Mouse (Mus musculus): Measurements from ENCODE around the gene Aebp2. TPM values are rescaled to one million over a fixed set of nuclear protein-coding genes. Genes with fewer than 3 reads are reported as not detected.
"Not testable (repeated sequence)": the region's sequence is repeated elsewhere in the genome, so short reads cannot be mapped to it uniquely, and the experiment has no call there.

Gene Aebp2
- 10 to 100 TPM; 45.9 to 47.1 TPM for total RNA-seq (2021)
- long read RNA-seq, transcript Aebp2-202 (8 exons, 3,727 nt), result major isoform, 12 of 16 reads
- long read RNA-seq, partial matches to known transcripts, result 0 of 16 reads
- long read RNA-seq, other reads (novel, unspliced or antisense), result 4 of 16 reads

- no peak for DNase-seq (ENCODE audit: low spot score in 2 of 2)
Observed at GRCm38 (mm10) chr6:140622391-140623225, at the start of gene Aebp2. TSS of gene Aebp2 (plus strand) at chr6:140622663.

DNA sequence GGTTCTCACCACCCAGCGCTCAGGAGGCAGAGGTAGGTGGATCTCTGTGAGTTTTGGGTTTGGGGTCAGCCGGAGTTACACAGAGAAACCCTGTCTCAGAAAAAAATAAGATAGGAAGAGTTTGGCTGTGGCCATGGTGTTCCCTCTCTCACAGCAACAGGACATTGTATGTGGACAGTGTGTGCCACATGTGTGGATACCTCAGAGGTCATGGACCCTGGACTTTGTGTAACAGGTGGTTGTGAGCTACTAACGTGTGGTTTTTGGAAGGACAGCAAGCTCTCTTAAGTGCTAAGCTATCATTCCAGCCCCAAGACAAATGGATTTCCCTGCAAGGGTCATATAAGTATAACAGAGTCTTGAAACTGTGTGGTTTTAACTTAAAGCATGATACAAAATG, 47.5 kb upstream of the Aebp2 start:
- no peak for DNase-seq (ENCODE audit: low spot score in 2 of 2)

DNA sequence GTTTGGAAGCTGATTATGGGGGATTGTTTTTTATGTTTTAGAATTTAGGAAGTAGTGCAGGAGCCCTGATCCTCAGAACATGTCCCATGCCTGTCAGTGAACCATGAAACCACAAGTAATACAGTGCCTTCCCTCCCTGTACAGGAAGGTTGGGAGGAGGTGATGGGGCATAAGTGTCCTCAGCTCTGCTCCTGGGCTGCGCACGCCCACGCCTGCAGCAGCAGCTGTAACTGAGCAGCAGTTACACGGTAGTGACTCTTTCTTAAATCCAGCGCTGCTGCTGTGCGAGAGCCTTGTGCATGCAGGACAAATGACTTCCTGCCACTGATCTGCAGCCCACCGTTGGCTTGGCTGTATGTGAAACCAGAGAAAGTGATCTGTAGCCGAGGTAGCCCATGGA, 46.3 kb upstream of the Aebp2 start:
- DNase-seq (ENCODE audit: low spot score in 2 of 2), result no peak

GRCm38 (mm10) chr6:140576961-140577821, 45.3 kb upstream of the Aebp2 start:
- DNase-seq (ENCODE audit: low spot score in 2 of 2), result no peak

GRCm38 (mm10) chr6:140577822-140578170, 44.7 kb upstream of the Aebp2 start:
- DNase-seq (ENCODE audit: low spot score in 2 of 2), result no peak

DNA sequence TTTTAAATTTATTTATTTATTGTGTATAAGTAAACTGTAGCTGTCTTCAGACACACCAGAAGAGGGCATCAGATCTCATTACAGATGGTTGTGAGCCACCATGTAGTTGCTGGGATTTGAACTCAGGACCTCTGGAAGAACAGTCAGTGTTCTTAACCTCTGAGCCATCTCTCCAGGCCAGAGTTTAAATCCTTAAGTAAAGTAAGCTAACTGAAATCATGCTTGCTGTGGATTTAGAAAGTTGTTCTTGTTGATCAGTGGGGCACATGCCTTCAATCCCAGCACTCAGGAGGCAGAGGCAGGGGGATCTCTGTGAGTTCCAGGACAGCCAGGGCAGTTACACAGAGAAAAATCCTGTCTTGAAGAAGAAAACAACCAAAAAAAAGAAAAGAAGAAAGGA, 43.5 kb upstream of the Aebp2 start:
- DNase-seq (ENCODE audit: low spot score in 2 of 2), result not testable (repeated sequence)

GRCm38 (mm10) chr6:140580170-140580569, 42.3 kb upstream of the Aebp2 start:
- DNase-seq (ENCODE audit: low spot score in 2 of 2), result no peak

GRCm38 (mm10) chr6:140586714-140587259, 35.7 kb upstream of the Aebp2 start:
- no peak for DNase-seq (ENCODE audit: low spot score in 2 of 2)

DNA sequence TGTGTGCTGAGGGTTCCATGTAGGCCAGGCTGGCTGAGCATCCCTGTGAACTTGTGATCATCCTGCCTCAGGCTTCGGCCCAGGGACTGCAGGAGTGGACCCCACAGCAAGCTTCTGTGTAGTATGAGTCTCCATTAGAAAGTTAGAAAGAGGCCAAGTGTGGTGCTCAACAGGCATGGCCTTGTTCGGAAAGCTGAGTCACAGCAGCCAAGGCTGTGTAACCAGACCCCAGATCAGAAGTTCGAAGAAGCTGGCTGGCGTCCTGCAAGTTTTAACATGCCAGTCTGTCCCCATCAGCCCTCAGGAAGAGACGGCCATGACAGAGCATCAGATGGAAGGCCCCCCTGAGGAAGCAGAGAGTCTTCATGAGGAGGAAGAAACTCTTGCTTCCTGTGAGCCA, 31.1 kb upstream of the Aebp2 start:
- DNase-seq (ENCODE audit: low spot score in 2 of 2), result no peak

DNA sequence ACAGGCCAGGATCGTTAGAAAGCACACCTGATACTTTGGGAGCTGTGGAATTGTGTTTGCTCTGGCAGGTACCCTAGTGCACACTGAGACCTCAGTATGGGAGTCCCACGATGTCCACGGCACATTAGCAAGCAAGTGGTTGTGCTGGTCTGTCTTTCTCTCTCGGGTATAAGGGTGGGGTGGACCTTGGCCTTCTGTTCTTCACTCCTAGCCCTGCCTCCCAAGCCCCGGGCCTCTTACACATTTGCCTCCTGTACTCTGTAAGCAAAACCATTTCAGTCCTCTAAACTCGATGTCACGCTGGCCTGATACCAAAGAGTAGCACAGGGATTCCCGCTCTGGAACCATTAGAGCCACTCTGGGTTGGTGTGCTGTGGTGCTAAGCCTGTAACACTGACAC, 29.8 kb upstream of the Aebp2 start:
- DNase-seq (ENCODE audit: low spot score in 2 of 2), result no peak

DNA sequence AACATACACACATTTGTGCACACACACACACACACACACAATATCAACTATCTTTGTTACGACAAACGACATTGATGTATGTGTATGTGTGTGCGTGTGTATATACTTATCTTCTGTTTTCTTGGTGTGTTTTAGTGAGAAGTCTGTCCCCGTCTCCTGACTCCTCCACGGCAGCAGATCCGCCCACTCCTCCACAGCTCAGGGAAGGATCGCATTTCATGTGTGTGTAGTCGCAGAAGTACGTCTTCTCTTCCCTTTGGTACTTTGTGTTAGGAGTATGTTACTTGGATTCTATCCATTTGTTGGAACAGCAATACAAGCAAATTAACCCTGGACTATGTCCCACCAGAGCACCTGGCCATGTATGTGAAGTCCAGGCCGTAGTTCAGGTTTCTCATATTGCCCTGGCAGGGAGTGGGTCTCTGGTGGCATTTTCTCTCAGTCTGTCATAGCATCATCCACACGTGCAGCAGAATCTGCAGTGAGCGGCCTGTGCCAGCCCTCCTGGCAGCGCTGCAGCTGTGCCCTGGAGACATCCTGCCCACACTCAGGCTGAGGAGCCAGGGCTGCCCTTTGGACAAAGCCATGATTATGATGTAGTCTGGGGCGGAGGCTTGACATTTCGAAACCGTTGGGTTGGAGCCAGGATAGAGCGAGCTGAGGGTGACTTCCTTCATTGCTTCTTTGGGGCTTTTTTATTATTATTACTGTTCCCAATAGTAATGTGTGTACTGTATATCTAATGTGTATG, 28.9 kb upstream of the Aebp2 start:
- peak; percentile 56 to 65 for DNase-seq (ENCODE audit: low spot score in 2 of 2)

GRCm38 (mm10) chr6:140595551-140595950, 26.9 kb upstream of the Aebp2 start:
- DNase-seq (ENCODE audit: low spot score in 2 of 2), result not testable (repeated sequence)

GRCm38 (mm10) chr6:140597381-140598329, 24.8 kb upstream of the Aebp2 start:
- no peak for DNase-seq (ENCODE audit: low spot score in 2 of 2)

DNA sequence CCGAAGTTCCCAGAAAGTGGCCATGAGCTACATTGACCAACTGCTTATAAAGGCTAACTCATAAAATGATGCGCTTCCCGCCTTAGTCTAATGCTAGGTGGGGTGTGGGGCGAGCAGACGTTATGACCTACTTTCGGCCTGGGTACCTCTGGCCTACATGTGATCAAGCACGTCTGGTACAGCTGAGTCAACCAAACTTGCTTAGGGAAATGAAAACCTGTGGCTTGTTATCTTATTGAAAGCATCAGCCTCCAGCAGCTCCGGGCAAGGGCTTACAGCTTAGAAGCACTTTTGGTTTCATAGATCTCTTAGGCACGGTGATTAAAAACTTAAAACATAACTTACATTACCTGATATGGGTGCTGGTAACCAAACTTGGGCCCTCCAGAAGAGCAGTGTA, 23.9 kb upstream of the Aebp2 start:
- DNase-seq (ENCODE audit: low spot score in 2 of 2), result no peak

GRCm38 (mm10) chr6:140599337-140599736, 23.1 kb upstream of the Aebp2 start:
- no peak for DNase-seq (ENCODE audit: low spot score in 2 of 2)

GRCm38 (mm10) chr6:140600671-140601070, 21.8 kb upstream of the Aebp2 start:
- not testable (repeated sequence) for DNase-seq (ENCODE audit: low spot score in 2 of 2)

DNA sequence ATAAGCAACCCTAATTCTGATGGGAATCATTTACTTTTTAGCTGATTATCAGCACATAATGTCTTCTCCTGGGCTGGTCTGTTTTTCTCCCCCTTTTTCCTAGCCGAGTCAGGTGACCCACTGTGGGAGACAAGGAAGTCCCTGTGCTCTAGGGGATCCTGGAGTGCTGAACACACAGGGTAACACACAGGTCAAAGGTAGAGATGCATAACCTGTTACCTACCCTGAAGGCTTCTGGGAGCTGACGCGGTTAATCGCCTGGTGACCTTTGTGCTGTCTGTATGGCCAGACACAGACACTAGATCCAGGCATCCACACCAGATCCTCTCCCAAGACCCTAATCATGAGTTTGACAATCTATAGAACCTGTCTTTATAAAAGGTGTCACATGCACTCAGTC, 21.3 kb upstream of the Aebp2 start:
- no peak for DNase-seq (ENCODE audit: low spot score in 2 of 2)

- no peak for DNase-seq (ENCODE audit: low spot score in 2 of 2)
Observed at GRCm38 (mm10) chr6:140603228-140603944, 19.1 kb upstream of the Aebp2 start.

DNA sequence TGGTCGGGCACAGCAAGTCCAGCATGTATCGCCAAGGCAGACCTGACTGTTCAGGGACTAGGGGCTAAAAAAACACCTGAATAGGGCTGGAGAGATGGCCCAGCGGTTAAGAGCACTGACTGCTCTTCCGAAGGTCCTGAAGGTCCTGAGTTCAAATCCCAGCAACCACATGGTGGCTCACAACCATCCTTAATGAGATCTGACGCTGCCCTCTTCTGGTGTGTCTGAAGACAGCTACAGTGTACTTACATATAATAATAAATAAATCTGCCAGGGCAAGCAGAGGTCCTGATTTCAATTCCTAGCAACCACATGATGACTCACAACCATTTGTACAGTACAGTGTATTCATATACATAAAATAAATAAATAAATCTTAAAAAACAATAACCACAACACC, 17.3 kb upstream of the Aebp2 start:
- not testable (repeated sequence) for DNase-seq (ENCODE audit: low spot score in 2 of 2)

All from layer of hippocampus, postnatal 10 days (tissue).